Mouse (Mus musculus) ES-E14 (cell line): Measurements from ENCODE around the gene 1700020L24Rik. TPM values are rescaled to one million over a fixed set of nuclear protein-coding genes. Genes with fewer than 3 reads are reported as not detected.

Experiments
- DNase-seq: peaks from one replicate; pipeline ENCODE4 v3.0.0-alpha.2; 2013; ENCODE audit warnings: low read depth, low spot score
- H3K27ac ChIP-seq: 2 replicates; pipeline ENCODE4 v1.5.1; 2012; ENCODE audit warnings: low read depth, mild to moderate bottlenecking, low read length, moderate library complexity, mixed read lengths; ENCODE audit not compliant: poor library complexity, insufficient read depth, severe bottlenecking
- H3K36me3 ChIP-seq: 2 replicates; pipeline ENCODE4 v1.6.1; 2012; ENCODE audit warnings: mild to moderate bottlenecking, low read length, moderate library complexity, mixed read lengths; ENCODE audit not compliant: control insufficient read depth, poor library complexity, insufficient read depth, severe bottlenecking
- H3K4me1 ChIP-seq, 2 experiments: fragments of 150-350 bp in 1 of 2; sonication (generic) in 1 of 2; 2 replicates each; pipeline ENCODE4 v1.6.1; 2012; ENCODE audit warnings: low read length in 2 of 2, mild to moderate bottlenecking in 1 of 2, mixed read lengths in 1 of 2; ENCODE audit not compliant: control insufficient read depth in 2 of 2, insufficient read depth in 2 of 2, poor library complexity in 1 of 2
- H3K4me3 ChIP-seq, 2 experiments: fragments of 150-350 bp in 1 of 2; sonication (generic) in 1 of 2; 2 replicates each; pipeline ENCODE4 v1.5.1; 2012; ENCODE audit warnings: low read length in 2 of 2, low read depth in 1 of 2, mild to moderate bottlenecking in 1 of 2, mixed read lengths in 1 of 2; ENCODE audit not compliant: insufficient read depth in 1 of 2, poor library complexity in 1 of 2, severe bottlenecking in 1 of 2
- H3K9ac ChIP-seq: 2 replicates; pipeline ENCODE4 v1.6.1; 2012; ENCODE audit warnings: low read depth, mild to moderate bottlenecking, low read length, mixed read lengths; ENCODE audit not compliant: poor library complexity, insufficient read depth, severe bottlenecking
- H3K9me3 ChIP-seq: fragments of 150-350 bp; sonication (generic); 2 replicates; pipeline ENCODE4 v1.6.1; 2012; ENCODE audit warnings: low read depth, mild to moderate bottlenecking, low read length; ENCODE audit not compliant: control insufficient read depth, insufficient read depth
- CHD2 ChIP-seq: IDR thresholded peaks from 2 replicates; pipeline ENCODE4 v1.6.1; 2014; ENCODE audit warnings: mild to moderate bottlenecking, low read depth, low read length, inconsistent platforms
- HCFC1 ChIP-seq: IDR thresholded peaks from 2 replicates; pipeline ENCODE4 v1.6.1; 2012; ENCODE audit warnings: low read length, inconsistent platforms, borderline replicate concordance; ENCODE audit not compliant: insufficient read depth
- MAFK ChIP-seq: IDR thresholded peaks from 2 replicates; pipeline ENCODE4 v1.6.1; 2014; ENCODE audit warnings: mild to moderate bottlenecking, low read depth, low read length, inconsistent platforms; ENCODE audit not compliant: insufficient read depth
- ZC3H11A ChIP-seq: IDR thresholded peaks from 2 replicates; pipeline ENCODE4 v1.6.1; 2012; ENCODE audit warnings: low read depth, mild to moderate bottlenecking, inconsistent platforms, low read length, borderline replicate concordance
- ZNF384 ChIP-seq: IDR thresholded peaks from 2 replicates; pipeline ENCODE4 v1.6.1; 2012; ENCODE audit warnings: low read depth, low read length, inconsistent platforms
- in situ Hi-C, 2 experiments: fragments of 600-800 bp; cut with MboI; formaldehyde crosslinking; loops; one replicate each; pipeline ENCODE4 v1.15.1; 2025; ENCODE audit warnings: low sequenced_read_pairs in 2 of 2, inconsistent platforms in 1 of 2; ENCODE audit not compliant: unreplicated experiment in 2 of 2
- total RNA-seq: library from RNA; depleted of rRNA; stranded (reverse); fragments of 300-350 nt; gene quantifications from 2 replicates; pipeline ENCODE4 v1.2.3, GENCODE M21; 2012

The 1700020L24Rik gene
- total RNA-seq, 1 experiment, result 0.36 TPM

DNA sequence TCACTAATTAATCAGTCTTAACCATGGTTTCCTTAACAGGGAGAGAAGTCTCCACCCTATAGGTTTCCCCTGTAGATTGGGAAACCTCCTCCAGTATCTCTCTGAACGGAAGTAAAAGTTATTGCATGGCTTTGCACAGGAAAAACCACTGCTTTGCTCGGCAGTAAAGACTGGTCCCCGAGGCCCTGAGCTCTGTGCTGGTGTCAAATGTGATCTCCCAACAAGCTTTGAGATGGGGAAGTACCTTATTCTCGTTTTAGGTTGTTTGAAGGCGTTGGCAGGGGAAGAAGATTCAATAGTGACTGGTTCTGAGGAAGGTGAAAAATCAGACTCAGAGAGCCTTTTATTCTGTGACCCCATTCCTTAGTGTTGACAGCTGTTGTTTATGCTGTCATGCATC is 38.8 kb upstream of the 1700020L24Rik start:
- Histone ChIP-seq H3K9ac (no peak overlapping the region), H3K36me3 (peaks cover 3% of the 10 kb centered on the region), H3K4me1 (peaks cover 0 to 5% of the 10 kb centered on the region in 2 experiments; a peak in 1 of 4 replicates), H3K9me3 (no peaks in the 10 kb centered on the region), H3K4me3 (no peak overlapping the region), H3K27ac (no peak overlapping the region)
- TF ChIP-seq CHD2, result no peak
- no peak for TF ChIP-seq HCFC1
- no peak for TF ChIP-seq ZNF384
- no peak for TF ChIP-seq MAFK
- no peak for TF ChIP-seq ZC3H11A
- DNase-seq, result no peak
- in situ Hi-C loops, result no loop called here

DNA sequence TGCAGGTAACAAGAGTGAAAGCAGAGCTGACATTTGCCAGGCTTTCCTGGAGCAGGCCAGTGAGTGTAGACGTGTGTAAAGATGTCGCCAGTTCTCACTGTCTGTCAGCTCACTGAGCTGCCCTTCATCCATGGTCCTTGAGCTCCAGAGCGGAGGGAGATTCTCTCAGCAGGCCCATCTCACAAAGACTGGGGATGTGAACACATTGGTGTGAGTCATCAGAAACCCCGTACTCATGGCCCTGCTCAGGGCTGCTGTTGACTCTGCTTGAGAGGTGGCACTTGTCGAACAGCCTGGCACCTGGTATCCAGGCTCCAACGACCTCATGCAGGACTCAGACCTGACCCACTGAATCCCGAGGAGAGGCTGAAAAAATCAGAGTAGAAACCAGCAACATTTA is 33.7 kb upstream of the 1700020L24Rik start:
- H3K9me3 ChIP-seq, result no peaks in the 10 kb centered on the region
- H3K36me3 ChIP-seq, result peaks cover 6% of the 10 kb centered on the region
- no peak overlapping the region for H3K27ac ChIP-seq
- H3K4me1 ChIP-seq, result peaks cover 1 to 3% of the 10 kb centered on the region in 2 experiments; a peak in 3 of 4 replicates
- H3K4me3 ChIP-seq, result no peak overlapping the region
- H3K9ac ChIP-seq, result no peak overlapping the region
- no peak for DNase-seq
- TF ChIP-seq ZC3H11A (no peak), MAFK (no peak), CHD2 (no peak), HCFC1 (no peak), ZNF384 (no peak)
- in situ Hi-C loops, result loop anchor here in 1 of 2 experiments (25.0 kb wide), 1 partner anchor 341 kb away; the partner anchor contains the start of gene Slfn2

DNA sequence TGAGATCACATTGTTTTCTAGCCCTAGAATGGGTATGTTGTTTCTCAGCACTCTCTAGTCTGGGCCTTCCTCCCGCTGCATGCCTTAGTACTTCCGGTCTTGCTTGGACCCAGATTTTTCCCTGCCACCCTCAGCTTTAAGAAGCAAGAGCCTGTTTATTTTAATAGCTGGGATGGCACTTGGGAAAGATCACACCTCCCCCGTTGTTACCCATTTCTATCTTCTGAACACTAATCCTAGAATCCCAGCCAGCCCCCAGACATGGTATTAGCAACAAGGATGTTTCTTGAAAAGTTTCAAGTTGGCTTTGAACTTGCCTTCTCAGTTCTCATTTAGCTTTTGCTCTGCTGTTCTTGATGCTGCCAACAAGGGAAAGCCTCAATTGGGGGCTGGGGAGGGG is 31.1 kb upstream of the 1700020L24Rik start:
- Histone ChIP-seq H3K27ac (no peak overlapping the region), H3K9me3 (no peaks in the 10 kb centered on the region), H3K4me1 (peaks cover 4 to 10% of the 10 kb centered on the region in 2 experiments), H3K9ac (no peak overlapping the region), H3K4me3 (no peak overlapping the region), H3K36me3 (peaks cover 6% of the 10 kb centered on the region)
- no peak for DNase-seq
- in situ Hi-C loops, result loop anchor here in 1 of 2 experiments (25.0 kb wide), 1 partner anchor 344 kb away; the partner anchor contains the start of gene Slfn2
- no peak for TF ChIP-seq ZNF384
- TF ChIP-seq MAFK, result no peak
- TF ChIP-seq CHD2, result no peak
- TF ChIP-seq ZC3H11A, result no peak
- no peak for TF ChIP-seq HCFC1

DNA sequence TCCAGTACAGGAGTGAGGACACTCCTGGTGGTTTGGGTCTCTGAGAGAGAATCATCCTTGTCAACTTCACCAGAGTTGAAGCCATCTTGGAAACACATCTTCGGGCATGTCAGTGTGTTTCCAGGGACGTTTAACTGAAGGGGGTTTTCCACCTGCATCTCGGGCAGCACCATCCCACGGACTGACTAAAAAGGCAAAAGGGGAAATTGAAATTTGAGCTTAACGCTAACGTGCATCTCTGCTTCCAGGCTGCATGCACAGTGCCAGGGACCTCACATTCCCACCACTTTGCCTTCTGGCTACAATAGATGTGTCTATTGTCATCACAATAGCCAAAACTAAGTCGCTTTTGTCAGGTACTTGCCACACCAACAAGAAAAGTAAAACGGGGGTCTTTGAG is 29.2 kb upstream of the 1700020L24Rik start:
- Histone ChIP-seq H3K9me3 (no peaks in the 10 kb centered on the region), H3K36me3 (peaks cover 3% of the 10 kb centered on the region; the same call in 1 of the 2 replicates), H3K4me3 (no peak overlapping the region), H3K27ac (no peak overlapping the region), H3K4me1 (peaks cover 4 to 7% of the 10 kb centered on the region in 2 experiments), H3K9ac (no peak overlapping the region)
- in situ Hi-C loops, result loop anchor here in 1 of 2 experiments (25.0 kb wide), 1 partner anchor 346 kb away; the partner anchor contains the start of gene Slfn2
- DNase-seq, result no peak
- TF ChIP-seq MAFK (no peak), ZNF384 (no peak), HCFC1 (no peak), ZC3H11A (no peak), CHD2 (no peak)
